Mouse (Mus musculus) G1E (cell line): Measurements from ENCODE around the gene Hist1h4a.
A peak's percentile ranks its signal among the peaks of the same experiment; 100 is the strongest.

Experiments
- POLR2AphosphoS5 ChIP-seq: IDR thresholded peaks from 2 replicates; pipeline ENCODE4 v1.6.1; 2012; ENCODE audit warnings: low read depth, low read length, inconsistent platforms; ENCODE audit not compliant: insufficient replicate concordance
- TAL1 ChIP-seq: conservative IDR thresholded peaks from 2 replicates; pipeline ENCODE4 v1.6.1; 2012; ENCODE audit warnings: low read depth, low read length, inconsistent platforms, mixed read lengths

- TF ChIP-seq POLR2AphosphoS5 (peak; percentile 19; the same call in 1 of the 2 replicates), TAL1 (no peak)
Observed at GRCm38 (mm10) chr13:23740256-23740840, 20.7 kb downstream of the Hist1h4a start.
